Mouse (Mus musculus) liver, postnatal 0 days (tissue): ENCODE data around the gene Npepl1.

Experiments used
- CTCF ChIP-seq: sonication (generic); IDR thresholded peaks from 2 replicates; pipeline ENCODE4 v1.5.1; 2016; ENCODE audit warnings: antibody characterized with exemption, low read depth
- EP300 ChIP-seq: IDR thresholded peaks from 2 replicates; pipeline ENCODE4 v1.6.1; 2016; ENCODE audit warnings: antibody characterized with exemption, low read depth, mild to moderate bottlenecking

DNA sequence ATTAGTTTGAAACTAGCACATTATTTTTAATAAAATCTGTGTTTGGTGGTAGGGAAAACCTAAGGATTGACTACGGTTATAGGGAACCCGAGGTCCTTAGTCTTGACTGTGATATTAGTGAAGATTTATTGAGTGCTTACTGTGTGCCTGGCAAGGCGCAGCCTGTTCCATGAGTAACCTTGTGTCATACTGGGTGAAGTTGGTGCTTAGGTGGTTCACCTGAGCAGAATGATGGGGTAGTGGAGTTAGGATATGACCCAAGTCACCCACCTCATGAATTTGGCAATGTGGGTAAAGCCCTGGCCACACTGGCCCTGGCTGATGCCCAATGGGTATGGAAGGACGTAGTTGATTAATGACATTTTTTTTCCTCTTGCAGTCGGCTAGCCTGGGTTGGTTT, 28.3 kb upstream of the Npepl1 start:
- no peak for TF ChIP-seq CTCF
- no peak for TF ChIP-seq EP300
